Mouse (Mus musculus): ENCODE data around the gene Samd5. TPM values are rescaled to one million over a fixed set of nuclear protein-coding genes. Genes with fewer than 3 reads are reported as not detected.

The Samd5 gene
- polyA plus RNA-seq, 1 experiment from 2014 or later, result 0.66 TPM

DNA sequence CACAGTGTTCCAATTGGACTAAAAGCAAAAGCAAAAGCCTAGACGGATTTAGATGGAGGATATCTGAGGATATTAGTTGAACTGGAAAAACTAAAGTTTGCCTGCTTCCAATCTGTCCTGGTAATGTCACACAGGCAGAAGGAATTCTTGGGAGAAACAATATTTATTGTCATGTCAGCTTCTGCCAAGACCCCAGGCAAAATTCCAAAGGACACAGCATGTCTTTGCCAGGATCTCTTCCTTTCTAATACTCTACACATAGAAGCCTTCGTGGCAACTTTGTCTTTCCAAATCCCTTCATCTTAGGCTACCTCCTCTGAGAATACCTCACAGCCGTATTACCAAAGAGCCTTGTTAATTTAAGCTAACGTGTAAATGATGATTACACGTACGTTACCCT is 4.7 kb downstream of the Samd5 start:
- Histone ChIP-seq H3K27ac (ENCODE audit: low read depth) (no peak overlapping the region), H3K4me3 (ENCODE audit: low read depth, low read length) (no peak overlapping the region), H3K9ac (replicated peaks) (no peak overlapping the region), H3K27me3 (ENCODE audit: insufficient read depth, low read length) (peaks cover 21% of the 10 kb centered on the region), H3K4me2 (ENCODE audit: low read depth, low read length) (no peak overlapping the region), H3K9me3 (ENCODE audit: low read length) (no peaks in the 10 kb centered on the region), H3K36me3 (replicated peaks; ENCODE audit: insufficient read depth, low read length) (no peaks in the 10 kb centered on the region), H3K4me1 (ENCODE audit: insufficient read depth) (no peaks in the 10 kb centered on the region; the same call in 1 of the 2 replicates)
- DNase-seq (no peak), ATAC-seq (no peak)
- 71% methylated on average over 6 of the region's 6 CpGs for WGBS (ENCODE audit: insufficient replicate concordance)
- TF ChIP-seq EP300 (IDR thresholded peaks at IDR 0.05; ENCODE audit: low read depth) (no peak), CTCF (IDR thresholded peaks at IDR 0.05; ENCODE audit: low read depth) (no peak)

DNA sequence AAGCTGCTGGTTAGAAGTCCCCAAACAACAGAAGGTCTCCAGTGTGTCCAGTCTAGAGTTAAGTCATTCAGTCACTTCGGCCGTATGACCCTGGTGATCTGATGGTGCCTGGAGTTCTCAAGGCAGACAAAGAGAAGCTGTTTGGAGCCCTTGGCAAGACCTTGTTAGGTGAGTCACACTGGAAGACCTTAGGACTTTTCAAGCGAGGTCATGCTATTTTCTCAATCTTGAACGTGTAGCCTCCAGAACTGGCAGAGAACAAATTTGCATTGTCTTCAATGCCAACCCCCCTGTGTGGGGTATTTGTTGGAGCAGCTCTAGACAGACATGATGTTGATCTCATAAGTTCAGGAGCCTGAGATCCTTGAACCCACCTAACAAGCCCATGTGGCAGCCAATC is 6.2 kb downstream of the Samd5 start:
- peaks cover 6% of the 10 kb centered on the region; the same call in 1 of the 2 replicates for H3K27me3 ChIP-seq (ENCODE audit: insufficient read depth, low read length)
- no peaks in the 10 kb centered on the region for H3K4me1 ChIP-seq (ENCODE audit: insufficient read depth)
- DNase-seq (no peak), ATAC-seq (no peak)
- no peak overlapping the region for H3K9ac ChIP-seq (replicated peaks)
- H3K36me3 ChIP-seq (replicated peaks; ENCODE audit: insufficient read depth, low read length), result no peaks in the 10 kb centered on the region
- TF ChIP-seq CTCF (IDR thresholded peaks at IDR 0.05; ENCODE audit: low read depth) (no peak), EP300 (IDR thresholded peaks at IDR 0.05; ENCODE audit: low read depth) (no peak)
- 71% methylated on average over 4 of the region's 4 CpGs for WGBS (ENCODE audit: insufficient replicate concordance)
- no peak overlapping the region for H3K4me3 ChIP-seq (ENCODE audit: low read depth, low read length)
- no peak overlapping the region for H3K27ac ChIP-seq (ENCODE audit: low read depth)
- no peaks in the 10 kb centered on the region for H3K9me3 ChIP-seq (ENCODE audit: low read length)
- no peak overlapping the region for H3K4me2 ChIP-seq (ENCODE audit: low read depth, low read length)

DNA sequence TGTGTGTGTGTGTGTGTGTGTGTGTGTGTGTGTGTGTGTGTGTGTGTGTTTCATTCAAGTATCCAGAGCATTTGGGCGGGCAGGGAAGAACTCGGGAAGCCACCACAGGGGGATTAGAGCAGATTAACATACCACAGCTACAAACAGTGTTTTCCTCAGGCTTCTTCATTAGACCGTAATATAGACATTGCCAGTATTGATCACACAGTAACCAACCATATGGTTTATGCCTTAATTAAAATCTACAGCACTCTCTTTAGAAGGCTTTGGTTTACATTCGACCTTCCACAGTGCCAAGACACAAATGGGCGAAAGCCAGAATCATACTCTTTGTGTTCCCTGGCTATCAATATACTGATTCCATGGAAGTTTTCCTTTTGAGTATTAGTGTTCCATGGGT is 22.1 kb downstream of the Samd5 start:
- no peak overlapping the region for H3K4me2 ChIP-seq (ENCODE audit: low read depth, low read length)
- H3K36me3 ChIP-seq (replicated peaks; ENCODE audit: insufficient read depth, low read length), result no peaks in the 10 kb centered on the region
- no peak overlapping the region for H3K9ac ChIP-seq (replicated peaks)
- no peak for DNase-seq
- H3K27me3 ChIP-seq (ENCODE audit: insufficient read depth, low read length), result no peaks in the 10 kb centered on the region
- no peak for ATAC-seq
- H3K4me1 ChIP-seq (ENCODE audit: insufficient read depth), result no peaks in the 10 kb centered on the region
- H3K4me3 ChIP-seq (ENCODE audit: low read depth, low read length), result no peak overlapping the region
- H3K9me3 ChIP-seq (ENCODE audit: low read length), result no peaks in the 10 kb centered on the region
- no peak overlapping the region for H3K27ac ChIP-seq (ENCODE audit: low read depth)
- no peak for TF ChIP-seq CTCF (IDR thresholded peaks at IDR 0.05; ENCODE audit: low read depth)
- no peak for TF ChIP-seq EP300 (IDR thresholded peaks at IDR 0.05; ENCODE audit: low read depth)
- WGBS (ENCODE audit: insufficient replicate concordance), result 76% methylated on average over 5 of the region's 5 CpGs

DNA sequence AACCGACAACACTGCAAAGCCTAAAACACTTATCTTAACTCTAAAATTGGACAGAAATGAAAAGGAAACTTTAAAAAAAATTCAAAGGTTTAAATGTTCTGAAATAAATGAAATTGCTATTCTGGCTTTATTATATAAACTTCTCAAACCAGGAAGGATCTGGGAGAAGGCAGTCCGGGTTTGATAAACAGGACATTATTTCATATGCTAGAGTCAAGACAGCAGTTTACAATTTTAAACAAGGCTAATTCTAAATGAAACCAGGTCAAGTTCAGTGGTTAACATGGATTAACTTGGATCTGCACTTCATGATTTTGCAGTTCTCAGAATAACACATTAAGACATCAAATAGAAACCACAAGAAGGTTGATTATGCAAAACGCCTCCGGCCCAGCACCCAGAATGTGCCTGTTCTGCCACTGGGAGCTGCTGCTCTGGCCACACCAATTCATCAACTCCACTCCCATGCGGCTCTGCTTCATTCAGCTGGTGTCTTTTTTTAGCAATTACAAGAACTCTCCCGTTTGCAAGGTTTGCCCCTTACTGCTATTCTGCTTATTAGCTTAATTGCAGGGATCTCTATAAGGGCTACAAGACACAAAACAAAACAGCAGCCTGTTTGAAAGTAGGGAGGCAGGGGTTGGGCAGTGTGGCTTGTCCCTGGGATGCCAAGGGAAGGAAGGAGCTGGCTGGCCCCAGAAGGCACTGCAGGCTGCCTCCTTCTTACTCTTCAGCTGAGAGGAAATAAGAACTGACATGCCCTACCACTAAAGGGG is 24.8 kb downstream of the Samd5 start:
- Histone ChIP-seq H3K4me2 (ENCODE audit: low read depth, low read length) (no peak overlapping the region), H3K36me3 (replicated peaks; ENCODE audit: insufficient read depth, low read length) (no peaks in the 10 kb centered on the region), H3K27ac (ENCODE audit: low read depth) (no peak overlapping the region), H3K9ac (replicated peaks) (no peak overlapping the region), H3K9me3 (ENCODE audit: low read length) (no peaks in the 10 kb centered on the region), H3K27me3 (ENCODE audit: insufficient read depth, low read length) (no peaks in the 10 kb centered on the region), H3K4me1 (ENCODE audit: insufficient read depth) (no peaks in the 10 kb centered on the region), H3K4me3 (ENCODE audit: low read depth, low read length) (no peak overlapping the region)
- no peak for ATAC-seq
- TF ChIP-seq EP300 (IDR thresholded peaks at IDR 0.05; ENCODE audit: low read depth) (no peak), CTCF (IDR thresholded peaks at IDR 0.05; ENCODE audit: low read depth) (no peak)
- WGBS (ENCODE audit: insufficient replicate concordance), result 55% methylated on average over 6 of the region's 6 CpGs
- DNase-seq, result no peak

DNA sequence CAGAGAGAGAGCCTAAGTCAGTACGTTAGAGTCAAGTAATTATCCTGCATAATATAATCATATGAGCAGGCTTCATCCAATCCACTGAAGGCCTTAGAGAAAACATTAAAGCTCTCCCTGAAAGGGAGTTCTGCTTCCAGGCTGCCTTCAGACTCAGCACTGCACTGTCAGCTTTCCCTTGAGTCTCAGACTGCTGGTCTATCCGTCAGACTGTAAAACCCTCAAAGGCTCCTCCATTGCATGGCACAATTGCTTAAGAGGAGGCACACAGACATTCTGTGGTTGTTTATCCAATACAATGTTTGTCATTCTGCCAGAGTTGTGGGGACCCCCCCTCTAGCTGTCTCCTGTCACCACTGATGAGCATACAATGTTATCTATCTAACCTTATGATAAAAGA is 26.5 kb downstream of the Samd5 start:
- WGBS (ENCODE audit: insufficient replicate concordance), result 57% methylated on average over 2 of the region's 2 CpGs
- no peaks in the 10 kb centered on the region for H3K4me1 ChIP-seq (ENCODE audit: insufficient read depth)
- DNase-seq (no peak), ATAC-seq (no peak)
- no peak overlapping the region for H3K9ac ChIP-seq (replicated peaks)
- H3K4me2 ChIP-seq (ENCODE audit: low read depth, low read length), result no peak overlapping the region
- H3K9me3 ChIP-seq (ENCODE audit: low read length), result no peaks in the 10 kb centered on the region
- no peak overlapping the region for H3K4me3 ChIP-seq (ENCODE audit: low read depth, low read length)
- H3K27ac ChIP-seq (ENCODE audit: low read depth), result no peak overlapping the region
- H3K27me3 ChIP-seq (ENCODE audit: insufficient read depth, low read length), result no peaks in the 10 kb centered on the region
- TF ChIP-seq EP300 (IDR thresholded peaks at IDR 0.05; ENCODE audit: low read depth), result no peak
- TF ChIP-seq CTCF (IDR thresholded peaks at IDR 0.05; ENCODE audit: low read depth), result no peak
- H3K36me3 ChIP-seq (replicated peaks; ENCODE audit: insufficient read depth, low read length), result no peaks in the 10 kb centered on the region

DNA sequence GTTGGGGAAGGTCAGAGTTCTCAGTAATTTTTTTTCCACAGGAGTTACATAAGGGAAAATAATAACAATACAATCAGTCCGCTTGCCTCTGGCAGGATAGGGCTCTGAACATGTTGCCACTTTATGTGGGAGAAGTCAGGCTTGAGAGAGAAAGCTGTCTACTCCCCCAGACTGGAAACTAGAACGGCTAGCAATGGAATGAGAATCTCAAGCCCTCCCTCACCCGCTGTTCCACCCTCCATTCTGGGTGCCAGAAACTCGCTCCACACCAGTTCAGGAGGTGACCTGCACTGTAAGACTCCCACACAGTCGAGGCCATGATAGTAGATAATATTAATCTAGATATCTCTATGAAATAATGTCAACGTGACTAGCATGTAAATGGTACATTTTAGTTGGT is 27.3 kb downstream of the Samd5 start:
- Histone ChIP-seq H3K27me3 (ENCODE audit: insufficient read depth, low read length) (no peaks in the 10 kb centered on the region), H3K36me3 (replicated peaks; ENCODE audit: insufficient read depth, low read length) (no peaks in the 10 kb centered on the region), H3K9ac (replicated peaks) (no peak overlapping the region), H3K4me3 (ENCODE audit: low read depth, low read length) (no peak overlapping the region), H3K9me3 (ENCODE audit: low read length) (no peaks in the 10 kb centered on the region), H3K4me1 (ENCODE audit: insufficient read depth) (no peaks in the 10 kb centered on the region), H3K4me2 (ENCODE audit: low read depth, low read length) (no peak overlapping the region), H3K27ac (ENCODE audit: low read depth) (no peak overlapping the region)
- 65% methylated on average over 6 of the region's 6 CpGs for WGBS (ENCODE audit: insufficient replicate concordance)
- TF ChIP-seq EP300 (IDR thresholded peaks at IDR 0.05; ENCODE audit: low read depth) (no peak), CTCF (IDR thresholded peaks at IDR 0.05; ENCODE audit: low read depth) (no peak)
- DNase-seq (no peak), ATAC-seq (no peak)
